Mouse (Mus musculus) left cerebral cortex, adult 2 months (tissue): ENCODE results near the gene Nanos2. TPM values are rescaled to one million over a fixed set of nuclear protein-coding genes. Genes with fewer than 3 reads are reported as not detected.

ENCODE experiments used
- DNase-seq, 2 experiments: peaks; one replicate each; pipeline ENCODE4 v3.0.0; 2021 to 2022; ENCODE audit warnings: low spot score in 2 of 2, mixed read lengths in 1 of 2; ENCODE audit errors: extremely low spot score in 1 of 2
- H3K27ac ChIP-seq: fragments of 200-600 bp; 2 replicates; pipeline ENCODE4 v1.8.1; 2022
- H3K4me3 ChIP-seq: fragments of 200-600 bp; 2 replicates; pipeline ENCODE4 v1.8.1; 2022
- CTCF ChIP-seq: fragments of 200-600 bp; IDR thresholded peaks from 2 replicates; pipeline ENCODE4 v1.8.1; 2022; ENCODE audit warnings: antibody characterized with exemption, mild to moderate bottlenecking, moderate library complexity
- intact Hi-C: fragments of 180-260 bp; cut with DNase I; formaldehyde crosslinking; loops from one replicate; pipeline ENCODE4 v1.15.1; 2025
- total RNA-seq, 2 experiments: library from RNA; stranded (reverse); gene quantifications; 2 replicates each; pipeline ENCODE4 v1.2.3; 2021

Nanos2 gene
- total RNA-seq, 2 experiments from 2014 or later = 0.51 to 0.86 TPM

GRCm38 (mm10) chr7:19006476-19006875 is 19.3 kb downstream of the Nanos2 start:
- peak; percentile 81 to 84 for DNase-seq
- intact Hi-C loops = loop anchor here (2.0 to 10.0 kb wide), 2 partner anchors 16 to 708 kb away; partner anchors contain the start of genes Foxa3 and Tomm40
- peak; percentile 99 for TF ChIP-seq CTCF
- H3K27ac ChIP-seq = no peak overlapping the region
- no peak overlapping the region for H3K4me3 ChIP-seq

- intact Hi-C loops = loop anchor here (2.0 to 10.0 kb wide), 2 partner anchors 15 to 707 kb away; partner anchors contain the start of genes Foxa3 and Tomm40
- H3K27ac ChIP-seq = no peak overlapping the region
- DNase-seq = no peak
- H3K4me3 ChIP-seq = no peak overlapping the region
- TF ChIP-seq CTCF = no peak
Measured at GRCm38 (mm10) chr7:19007026-19007977, 20.1 kb downstream of the Nanos2 start.

- H3K4me3 ChIP-seq = no peak overlapping the region
- TF ChIP-seq CTCF = no peak
- DNase-seq = no peak
- H3K27ac ChIP-seq = no peak overlapping the region
- intact Hi-C loops = no loop called here
Measured at GRCm38 (mm10) chr7:19010581-19010980, 23.4 kb downstream of the Nanos2 start.

- peak overlapping the region; percentile 26 for H3K4me3 ChIP-seq
- no peak for TF ChIP-seq CTCF
- H3K27ac ChIP-seq = no peak overlapping the region
- DNase-seq = no peak
- intact Hi-C loops = no loop called here
Measured at GRCm38 (mm10) chr7:19012025-19012621, 24.9 kb downstream of the Nanos2 start.

GRCm38 (mm10) chr7:19012882-19013281 is 25.7 kb downstream of the Nanos2 start:
- DNase-seq = no peak
- Histone ChIP-seq H3K4me3 (no peak overlapping the region), H3K27ac (no peak overlapping the region)
- intact Hi-C loops = no loop called here
- TF ChIP-seq CTCF = no peak

GRCm38 (mm10) chr7:19014452-19014851 is 27.3 kb downstream of the Nanos2 start:
- Histone ChIP-seq H3K4me3 (no peak overlapping the region), H3K27ac (no peak overlapping the region)
- DNase-seq = no peak
- intact Hi-C loops = no loop called here
- no peak for TF ChIP-seq CTCF

GRCm38 (mm10) chr7:19016042-19016441 is 28.8 kb downstream of the Nanos2 start:
- H3K27ac ChIP-seq = no peak overlapping the region
- DNase-seq = no peak
- TF ChIP-seq CTCF = no peak
- no peak overlapping the region for H3K4me3 ChIP-seq
- intact Hi-C loops = no loop called here

GRCm38 (mm10) chr7:19017909-19018308 is 30.7 kb downstream of the Nanos2 start:
- DNase-seq = no peak
- intact Hi-C loops = no loop called here
- TF ChIP-seq CTCF = no peak
- no peak overlapping the region for H3K4me3 ChIP-seq
- no peak overlapping the region for H3K27ac ChIP-seq

- no peak for TF ChIP-seq CTCF
- intact Hi-C loops = loop anchor here (10.0 kb wide), 1 partner anchor 344 kb away; no protein-coding TSS in a partner anchor
- DNase-seq = no peak
- H3K27ac ChIP-seq = no peak overlapping the region
- H3K4me3 ChIP-seq = no peak overlapping the region
Measured at GRCm38 (mm10) chr7:19021048-19021447, 33.8 kb downstream of the Nanos2 start.

GRCm38 (mm10) chr7:19022189-19022958 is 35.2 kb downstream of the Nanos2 start:
- no peak overlapping the region for H3K27ac ChIP-seq
- DNase-seq = no peak

GRCm38 (mm10) chr7:19023357-19023814 is 36.2 kb downstream of the Nanos2 start, which contains the start of gene Foxa3:
Gene Foxa3, minus strand, starts transcription at chr7:19023538.
- DNase-seq = no peak
- Histone ChIP-seq H3K27ac (peak within 1 kb of the TSS; percentile 89), H3K4me3 (peak within 1 kb of the TSS; percentile 91)
- TF ChIP-seq CTCF = peak; percentile 33
- intact Hi-C loops = loop anchor here (2.0 to 10.0 kb wide), 2 partner anchors 17 to 341 kb away; no protein-coding TSS in a partner anchor

More at GRCm38 (mm10) chr7:19022189-19022958, 35.2 kb downstream of the Nanos2 start:
- no peak overlapping the region for H3K4me3 ChIP-seq
- no peak for TF ChIP-seq CTCF
- intact Hi-C loops = loop anchor here (2.0 to 10.0 kb wide), 2 partner anchors 16 to 342 kb away; no protein-coding TSS in a partner anchor
